In genomic region chr6:124839805-124840204, GRCm38 (mm10) we compare ENCODE assay signal across 8 mouse cellular contexts. TPM values are rescaled to one million over a fixed set of nuclear protein-coding genes. Genes with fewer than 3 reads are reported as not detected.
DNase-seq lines count a peak whose midpoint lies in the region; ATAC-seq lines count a peak whose summit lies in the region.

No protein-coding gene starts in this region.

- no peaks in the 10 kb centered on the region for H3K27me3 ChIP-seq in heart, embryonic 12.5 days (replicated peaks)
- no peaks in the 10 kb centered on the region for H3K27me3 ChIP-seq in limb, embryonic 12.5 days

- no peaks in the 10 kb centered on the region for H3K9me3 ChIP-seq in heart, embryonic 12.5 days (replicated peaks)
- no peaks in the 10 kb centered on the region for H3K9me3 ChIP-seq in limb, embryonic 12.5 days

- peak overlapping the region; percentile 56 for H3K4me2 ChIP-seq in heart, embryonic 12.5 days
- H3K4me2 ChIP-seq in limb, embryonic 12.5 days = peak overlapping the region; percentile 32; the same call in 1 of the 2 replicates

- H3K4me1 ChIP-seq in heart, embryonic 12.5 days (replicated peaks) = peaks cover 37% of the 10 kb centered on the region
- peaks cover 41% of the 10 kb centered on the region for H3K4me1 ChIP-seq in limb, embryonic 12.5 days (replicated peaks)

- 0 out of 2 replicates have a peak overlapping the region, but pooled peaks have one; percentile 0 for H3K4me3 ChIP-seq in heart, embryonic 12.5 days
- no peak overlapping the region for H3K4me3 ChIP-seq in limb, embryonic 12.5 days (replicated peaks)

- 5% methylated on average over 8 of the region's 8 CpGs for WGBS in heart, embryonic 12.5 days
- WGBS in limb, embryonic 12.5 days = 10% methylated on average over 8 of the region's 8 CpGs

- DNase-seq in adrenal gland, adult 2 months = peak; percentile 48
- DNase-seq in adrenal gland, adult 18-20 months (ENCODE audit: low spot score in 2 of 2) = no peak
- peak; percentile 16 for DNase-seq in NIH3T3 (ENCODE audit: low read depth)

- peak; percentile 27 for ATAC-seq in heart, embryonic 12.5 days (ENCODE audit: insufficient number of reproducible peaks, low FRiP score)
- no peak for ATAC-seq in limb, embryonic 12.5 days (ENCODE audit: insufficient number of reproducible peaks, insufficient read depth, low FRiP score, low TSS enrichment, low read depth)
- no peak for ATAC-seq in granulocyte monocyte progenitor cell, adult 5-6 weeks (replicated peaks; ENCODE audit: poor library complexity, severe bottlenecking)
- ATAC-seq in activated CD4-positive, CD25-positive, alpha-beta regulatory T cell, adult 4 months = no peak
- no peak for ATAC-seq in monocyte, adult 5-6 weeks (replicated peaks; ENCODE audit: insufficient number of reproducible peaks, low FRiP score, low TSS enrichment, poor library complexity, severe bottlenecking)

- peaks cover 19% of the 10 kb centered on the region for H3K36me3 ChIP-seq in heart, embryonic 12.5 days
- peaks cover 41% of the 10 kb centered on the region for H3K36me3 ChIP-seq in limb, embryonic 12.5 days

- peak overlapping the region; percentile 58; the same call in 1 of the 2 replicates for H3K27ac ChIP-seq in heart, embryonic 12.5 days (ENCODE audit: poor library complexity, severe bottlenecking)
- 0 out of 2 replicates have a peak overlapping the region, but pooled peaks have one; percentile 8 for H3K27ac ChIP-seq in limb, embryonic 12.5 days

- peak overlapping the region; percentile 46 for H3K9ac ChIP-seq in heart, embryonic 12.5 days
- H3K9ac ChIP-seq in limb, embryonic 12.5 days (replicated peaks) = peak overlapping the region; percentile 40

RNA-seq across cellular contexts. Expression of gene Gnb3, which starts 0.3 kb away (rescaled TPM):
- total RNA-seq in adrenal gland, adult 2 months (2021) = 10 to 100 TPM in 1 of 2 experiments, 1 to 10 TPM in 1; 6.7 to 12.2 TPM
- polyA plus RNA-seq in adrenal gland, adult 2 months (2012; rRNA removed) = 9.2 and 11.9 TPM in 2 replicates
- 1 to 10 TPM; 9.2 to 9.6 TPM for total RNA-seq in adrenal gland, adult 18-20 months (2021)
- 6.4 and 7.8 TPM in 2 replicates for polyA plus RNA-seq in heart, embryonic 12.5 days (2016; fragmentation: Nextera tagmentation; extraction: Ambion mirVana)
- 0.81 and 1.0 TPM in 2 replicates for polyA plus RNA-seq in limb, embryonic 12.5 days (2016; fragmentation: Nextera tagmentation; extraction: Ambion mirVana)
- total RNA-seq in granulocyte monocyte progenitor cell, adult 5-6 weeks (2014; fragmentation: Nextera tagmentation) = not detected in 2 replicates
- not detected in 2 replicates for total RNA-seq in granulocyte monocyte progenitor cell, adult 5-6 weeks (2017)
- polyA plus RNA-seq in activated CD4-positive, CD25-positive, alpha-beta regulatory T cell, adult 4 months (2017; shearing (Covaris generic)) = under 1 TPM in 1 of 2 experiments, not detected in 1; 0.19 TPM
- total RNA-seq in monocyte, adult 5-6 weeks (2017) = 0.19 TPM in 1 of 3 replicates, not detected in the others

RNA-seq across cellular contexts. Expression of gene Cdca3, which starts 10.5 kb away (rescaled TPM):
- 1 to 10 TPM; 2.2 to 3.9 TPM for total RNA-seq in adrenal gland, adult 2 months (2021)
- polyA plus RNA-seq in adrenal gland, adult 2 months (2012; rRNA removed) = 5.9 and 8.6 TPM in 2 replicates
- 1 to 10 TPM in 1 of 2 experiments, under 1 TPM in 1; 0.77 to 2.7 TPM for total RNA-seq in adrenal gland, adult 18-20 months (2021)
- 105 and 121 TPM in 2 replicates for polyA plus RNA-seq in heart, embryonic 12.5 days (2016; fragmentation: Nextera tagmentation; extraction: Ambion mirVana)
- 200 and 202 TPM in 2 replicates for polyA plus RNA-seq in limb, embryonic 12.5 days (2016; fragmentation: Nextera tagmentation; extraction: Ambion mirVana)
- 86.1 and 89.0 TPM in 2 replicates for total RNA-seq in granulocyte monocyte progenitor cell, adult 5-6 weeks (2014; fragmentation: Nextera tagmentation)
- total RNA-seq in granulocyte monocyte progenitor cell, adult 5-6 weeks (2017) = 128 and 162 TPM in 2 replicates
- polyA plus RNA-seq in activated CD4-positive, CD25-positive, alpha-beta regulatory T cell, adult 4 months (2017; shearing (Covaris generic)) = 10 to 100 TPM; 43.4 to 57.7 TPM
- total RNA-seq in monocyte, adult 5-6 weeks (2017) = 0.32 to 5.8 TPM in 2 of 3 replicates, not detected in the other

RNA-seq across cellular contexts. Expression of gene Usp5, which starts 10.5 kb away (rescaled TPM):
- total RNA-seq in adrenal gland, adult 2 months (2021) = 100 to 1,000 TPM; 103 to 132 TPM
- 102 and 111 TPM in 2 replicates for polyA plus RNA-seq in adrenal gland, adult 2 months (2012; rRNA removed)
- total RNA-seq in adrenal gland, adult 18-20 months (2021) = 100 to 1,000 TPM; 107 to 128 TPM
- 119 and 121 TPM in 2 replicates for polyA plus RNA-seq in heart, embryonic 12.5 days (2016; fragmentation: Nextera tagmentation; extraction: Ambion mirVana)
- 191 and 196 TPM in 2 replicates for polyA plus RNA-seq in limb, embryonic 12.5 days (2016; fragmentation: Nextera tagmentation; extraction: Ambion mirVana)
- total RNA-seq in granulocyte monocyte progenitor cell, adult 5-6 weeks (2014; fragmentation: Nextera tagmentation) = 88.8 and 89.4 TPM in 2 replicates
- 93.5 and 98.6 TPM in 2 replicates for total RNA-seq in granulocyte monocyte progenitor cell, adult 5-6 weeks (2017)
- 10 to 100 TPM; 58.3 to 86.0 TPM for polyA plus RNA-seq in activated CD4-positive, CD25-positive, alpha-beta regulatory T cell, adult 4 months (2017; shearing (Covaris generic))
- total RNA-seq in monocyte, adult 5-6 weeks (2017) = 34.6 to 45.5 TPM (median 35.5 TPM) in 3 replicates

RNA-seq across cellular contexts. Expression of gene P3h3, which starts 17.7 kb away (rescaled TPM):
- total RNA-seq in adrenal gland, adult 2 months (2021) = 10 to 100 TPM; 16.8 to 23.6 TPM
- polyA plus RNA-seq in adrenal gland, adult 2 months (2012; rRNA removed) = 42.6 and 48.6 TPM in 2 replicates
- 10 to 100 TPM; 24.1 to 24.4 TPM for total RNA-seq in adrenal gland, adult 18-20 months (2021)
- 19.2 and 21.9 TPM in 2 replicates for polyA plus RNA-seq in heart, embryonic 12.5 days (2016; fragmentation: Nextera tagmentation; extraction: Ambion mirVana)
- 59.8 and 61.4 TPM in 2 replicates for polyA plus RNA-seq in limb, embryonic 12.5 days (2016; fragmentation: Nextera tagmentation; extraction: Ambion mirVana)
- 1.4 and 4.3 TPM in 2 replicates for total RNA-seq in granulocyte monocyte progenitor cell, adult 5-6 weeks (2014; fragmentation: Nextera tagmentation)
- 3.4 and 4.0 TPM in 2 replicates for total RNA-seq in granulocyte monocyte progenitor cell, adult 5-6 weeks (2017)
- polyA plus RNA-seq in activated CD4-positive, CD25-positive, alpha-beta regulatory T cell, adult 4 months (2017; shearing (Covaris generic)) = not detected
- total RNA-seq in monocyte, adult 5-6 weeks (2017) = 0.39 TPM in 1 of 3 replicates, not detected in the others

RNA-seq across cellular contexts. Expression of gene Gpr162, which starts 24.0 kb away (rescaled TPM):
- total RNA-seq in adrenal gland, adult 2 months (2021) = 1 to 10 TPM; 1.1 to 2.5 TPM
- polyA plus RNA-seq in adrenal gland, adult 2 months (2012; rRNA removed) = 1.9 and 2.4 TPM in 2 replicates
- total RNA-seq in adrenal gland, adult 18-20 months (2021) = 1 to 10 TPM in 1 of 2 experiments, under 1 TPM in 1; 0.76 to 1.8 TPM
- 1.9 and 2.2 TPM in 2 replicates for polyA plus RNA-seq in heart, embryonic 12.5 days (2016; fragmentation: Nextera tagmentation; extraction: Ambion mirVana)
- polyA plus RNA-seq in limb, embryonic 12.5 days (2016; fragmentation: Nextera tagmentation; extraction: Ambion mirVana) = 2.5 and 2.7 TPM in 2 replicates
- 2.0 TPM in 1 of 2 replicates, not detected in the other for total RNA-seq in granulocyte monocyte progenitor cell, adult 5-6 weeks (2014; fragmentation: Nextera tagmentation)
- total RNA-seq in granulocyte monocyte progenitor cell, adult 5-6 weeks (2017) = not detected in 2 replicates
- under 1 TPM in 1 of 2 experiments, not detected in 1; 0.21 TPM for polyA plus RNA-seq in activated CD4-positive, CD25-positive, alpha-beta regulatory T cell, adult 4 months (2017; shearing (Covaris generic))
- total RNA-seq in monocyte, adult 5-6 weeks (2017) = 0.38 TPM in 1 of 3 replicates, not detected in the others

Comparison
In these comparisons a context has a peak if more than half of its experiments do, and no peak if none do; other contexts are left out.
1. DNase-seq: peak in adrenal gland, adult 2 months (single experiment) and NIH3T3 (single experiment); none in adrenal gland, adult 18-20 months (0 of 2).
2. RNA of gene Cdca3, which starts 10.5 kb away (total RNA-seq): 86.1 to 162 TPM in granulocyte monocyte progenitor cell, adult 5-6 weeks; 2.2 to 3.9 TPM in adrenal gland, adult 2 months, 0.77 to 2.7 TPM in adrenal gland, adult 18-20 months and 0.32 to 5.8 TPM in monocyte, adult 5-6 weeks; every median in the first group is over 10 times any median in the second.